Mouse (Mus musculus): ENCODE results near the gene Med24. TPM values are rescaled to one million over a fixed set of nuclear protein-coding genes. Genes with fewer than 3 reads are reported as not detected.

Med24 gene
- 10 to 100 TPM; 42.0 to 44.2 TPM for total RNA-seq (2021)
- long read RNA-seq, experiment 1, transcript Med24-201 (26 exons, 3,410 nt) = major isoform, 10 of 22 reads
- long read RNA-seq, experiment 1, partial matches to known transcripts = 6 of 22 reads
- long read RNA-seq, experiment 1, other reads (novel, unspliced or antisense) = 5 of 22 reads
- long read RNA-seq, experiment 2, partial matches to known transcripts = 5 of 10 reads
- long read RNA-seq, experiment 2, other reads (novel, unspliced or antisense) = 2 of 10 reads

DNA sequence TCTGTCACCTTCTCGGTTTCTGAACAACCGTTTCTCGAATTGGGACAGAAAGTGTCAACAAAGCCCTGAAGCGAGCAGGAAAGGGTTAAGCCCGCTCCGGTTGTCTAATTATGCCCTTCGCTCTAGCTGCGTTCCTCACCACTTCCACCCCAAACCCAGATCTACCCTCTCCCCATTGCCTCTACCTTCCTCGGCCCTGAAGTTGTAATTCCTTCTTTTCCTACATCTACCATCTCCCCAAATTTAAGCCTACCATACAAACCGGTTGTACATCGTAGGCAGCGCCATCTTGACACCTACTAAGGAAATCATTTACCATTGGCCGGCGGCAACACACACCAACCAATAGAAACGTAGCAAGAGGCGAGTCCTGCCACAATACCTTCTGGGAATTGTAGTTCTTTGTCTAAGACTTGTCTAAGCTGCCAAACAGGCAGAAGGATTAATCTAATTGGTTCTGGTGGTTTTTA is at the start of gene Med24:
Gene Med24 (minus strand): TSS at position 317 of the 470 bp plus-strand sequence.
- peak; percentile 93 to 95 for DNase-seq

- peak in 1 of 2 experiments; percentile 10 for DNase-seq
Measured at GRCm38 (mm10) chr11:98777888-98778287, 48.7 kb upstream of the Med24 start.

DNA sequence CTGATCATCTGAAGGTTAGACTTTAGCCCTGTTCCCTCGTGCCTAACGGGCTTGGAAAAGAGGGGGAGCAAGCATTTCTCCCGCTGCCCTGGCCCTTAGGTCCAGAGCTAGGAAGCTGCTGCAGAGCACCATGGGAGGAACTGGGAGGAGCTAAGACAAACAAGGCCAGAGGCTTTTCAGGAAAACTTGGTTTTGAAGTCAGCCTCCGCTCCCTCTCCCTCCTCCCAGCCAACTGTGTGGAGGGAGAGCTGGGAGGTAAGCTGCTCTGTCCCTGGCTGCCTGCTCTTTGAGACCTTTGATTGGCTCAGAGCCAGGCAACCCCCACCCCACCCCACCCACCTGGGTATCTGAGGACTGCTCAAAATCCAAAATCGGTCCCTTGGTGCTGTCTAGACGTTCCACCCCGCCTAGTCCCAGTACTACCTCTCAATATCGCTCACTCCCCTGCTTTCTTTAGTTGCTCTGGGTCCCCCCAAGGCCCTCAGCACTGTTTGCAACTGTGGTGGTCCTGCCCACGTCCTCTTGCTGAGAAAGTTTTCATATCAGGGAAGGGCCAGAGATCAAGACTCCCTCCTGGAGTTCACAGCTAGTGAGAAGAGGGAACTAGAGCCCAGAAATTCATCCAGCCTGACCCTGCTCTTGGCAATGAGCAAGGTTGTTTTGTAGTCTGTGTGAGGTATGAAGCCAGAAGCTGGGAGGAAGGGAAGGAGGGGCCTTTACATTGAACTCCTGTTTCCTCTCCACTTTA is 47.8 kb upstream of the Med24 start:
- peak; percentile 86 to 92 for DNase-seq

DNA sequence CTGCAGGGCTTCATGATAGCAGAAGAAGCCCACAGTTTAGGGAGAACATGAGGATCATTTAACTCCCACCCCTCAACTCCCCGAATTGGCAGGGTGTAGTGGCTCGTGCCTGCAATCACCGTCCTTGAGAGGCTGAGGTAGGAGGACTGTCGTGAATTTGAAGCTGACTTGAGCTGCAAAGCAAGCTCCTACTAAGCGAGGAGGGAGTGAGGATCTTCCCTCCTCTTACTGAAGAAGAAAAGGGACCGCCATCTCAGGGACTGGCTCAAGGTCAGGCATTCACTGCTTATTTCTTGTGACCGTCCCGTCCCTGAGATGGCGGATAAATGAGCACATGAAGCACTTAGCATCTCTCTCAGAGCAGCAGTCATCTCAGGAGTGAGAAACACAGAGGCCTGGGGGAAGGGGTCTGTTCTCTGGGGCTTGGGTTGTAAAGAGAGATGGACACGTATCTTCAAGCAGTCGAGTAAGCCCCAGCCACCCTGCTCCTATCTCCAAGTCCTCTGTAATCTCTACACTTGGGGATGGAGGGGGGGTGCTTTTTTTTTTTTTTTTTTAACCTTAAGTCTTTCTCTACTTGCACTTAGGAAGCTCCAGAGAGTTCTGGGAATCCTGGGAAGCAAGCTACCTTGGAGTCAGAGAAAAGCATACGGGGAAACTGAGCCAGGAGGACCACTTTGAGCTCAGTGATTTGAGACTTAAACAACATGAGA is 47.0 kb upstream of the Med24 start:
- no peak for DNase-seq

GRCm38 (mm10) chr11:98775348-98776051 is 46.3 kb upstream of the Med24 start:
- DNase-seq = peak; percentile 100

DNA sequence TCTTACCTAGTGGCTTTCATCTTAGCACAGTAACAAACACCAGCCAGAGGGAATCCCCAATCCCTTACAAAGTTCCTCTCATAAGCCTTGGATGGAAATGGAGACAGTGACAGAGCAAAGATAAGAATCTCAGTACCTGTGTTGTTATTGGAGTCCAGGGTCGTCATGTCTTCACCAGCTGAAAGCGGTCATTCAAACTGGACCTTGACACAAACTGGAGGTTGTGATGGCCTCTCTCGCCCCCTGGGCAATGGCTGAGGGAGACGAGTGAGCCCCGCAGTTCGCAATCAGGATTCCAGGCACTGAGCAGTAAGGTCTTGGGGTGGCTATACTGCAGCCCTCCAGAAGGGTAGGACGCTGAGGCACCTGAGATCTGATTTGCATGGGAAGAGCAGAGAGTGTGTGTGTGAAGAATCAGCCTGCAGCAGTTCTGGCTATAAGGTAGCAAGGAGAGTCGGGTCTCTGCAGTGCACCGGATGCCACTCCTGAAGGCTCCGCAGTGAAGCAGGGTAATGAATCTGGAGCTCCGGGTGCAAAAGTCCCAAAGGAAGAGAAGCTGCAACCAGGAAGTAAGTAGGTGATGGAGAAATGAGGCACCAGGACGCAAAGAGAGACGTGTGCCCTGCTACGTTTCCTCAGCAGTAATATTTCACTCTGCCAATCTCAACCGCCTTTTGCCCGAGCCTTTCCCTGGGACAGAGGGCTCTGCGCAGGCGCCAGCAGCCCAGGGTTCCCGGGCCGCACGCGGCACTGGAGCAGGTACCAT is 45.5 kb upstream of the Med24 start, which contains the start of gene Nr1d1:
Gene Nr1d1 (minus strand): TSS at position 752 of the 766 bp plus-strand sequence.
- DNase-seq = no peak

- DNase-seq = peak; percentile 100
Measured at GRCm38 (mm10) chr11:98773635-98774295, 44.5 kb upstream of the Med24 start.

- peak; percentile 86 to 92 for DNase-seq
Measured at GRCm38 (mm10) chr11:98772667-98773171, 43.5 kb upstream of the Med24 start.

DNA sequence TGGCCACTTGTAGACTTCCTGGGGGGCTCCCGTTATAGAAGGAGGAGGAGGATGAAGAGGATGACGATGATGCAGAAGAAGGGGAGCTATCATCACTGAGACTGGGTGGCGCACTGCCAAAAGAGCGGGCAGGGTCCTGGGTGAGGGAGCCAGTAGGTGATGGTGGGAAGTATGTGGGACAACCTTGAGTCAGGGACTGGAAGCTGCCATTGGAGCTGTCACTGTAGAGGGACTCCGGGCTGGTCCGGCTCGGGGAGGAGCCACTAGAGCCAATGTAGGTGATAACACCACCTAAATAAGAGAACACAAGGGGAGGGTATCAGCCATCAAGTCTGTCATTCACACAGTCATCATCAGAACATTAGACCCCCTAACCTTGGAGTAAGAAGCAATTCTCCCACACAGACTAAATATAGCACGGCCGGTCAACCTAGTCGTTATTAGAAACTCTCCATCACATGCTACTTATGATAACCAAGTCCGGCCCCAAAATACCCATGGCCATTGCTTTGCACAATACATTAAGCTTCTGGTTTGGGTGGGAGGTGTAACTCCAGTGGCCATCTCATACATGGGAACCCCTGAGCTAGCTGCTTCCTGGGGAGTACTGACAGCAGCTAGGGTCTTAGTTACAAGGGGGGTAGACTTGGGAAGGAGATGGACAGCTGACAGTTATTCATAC is 42.8 kb upstream of the Med24 start:
- DNase-seq = peak; percentile 45 to 74

DNA sequence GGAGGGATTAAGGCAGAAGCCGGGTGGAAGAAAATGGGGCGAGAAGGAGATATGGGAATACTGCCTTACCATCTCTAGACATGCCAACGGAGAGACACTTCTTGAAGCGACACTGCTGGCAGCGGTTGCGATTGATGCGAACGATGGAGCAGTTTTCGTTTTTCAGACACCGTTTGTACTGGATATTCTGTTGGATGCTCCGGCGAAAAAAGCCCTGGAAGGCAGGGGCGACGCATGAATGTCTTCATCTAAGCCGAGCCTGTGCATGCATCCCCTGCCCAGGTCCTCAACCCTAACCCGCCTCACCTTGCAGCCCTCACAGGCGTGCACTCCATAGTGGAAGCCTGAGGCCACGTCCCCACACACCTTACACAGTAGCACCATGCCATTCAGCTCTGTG is 41.9 kb upstream of the Med24 start:
- DNase-seq = peak in 1 of 2 experiments; percentile 57

DNA sequence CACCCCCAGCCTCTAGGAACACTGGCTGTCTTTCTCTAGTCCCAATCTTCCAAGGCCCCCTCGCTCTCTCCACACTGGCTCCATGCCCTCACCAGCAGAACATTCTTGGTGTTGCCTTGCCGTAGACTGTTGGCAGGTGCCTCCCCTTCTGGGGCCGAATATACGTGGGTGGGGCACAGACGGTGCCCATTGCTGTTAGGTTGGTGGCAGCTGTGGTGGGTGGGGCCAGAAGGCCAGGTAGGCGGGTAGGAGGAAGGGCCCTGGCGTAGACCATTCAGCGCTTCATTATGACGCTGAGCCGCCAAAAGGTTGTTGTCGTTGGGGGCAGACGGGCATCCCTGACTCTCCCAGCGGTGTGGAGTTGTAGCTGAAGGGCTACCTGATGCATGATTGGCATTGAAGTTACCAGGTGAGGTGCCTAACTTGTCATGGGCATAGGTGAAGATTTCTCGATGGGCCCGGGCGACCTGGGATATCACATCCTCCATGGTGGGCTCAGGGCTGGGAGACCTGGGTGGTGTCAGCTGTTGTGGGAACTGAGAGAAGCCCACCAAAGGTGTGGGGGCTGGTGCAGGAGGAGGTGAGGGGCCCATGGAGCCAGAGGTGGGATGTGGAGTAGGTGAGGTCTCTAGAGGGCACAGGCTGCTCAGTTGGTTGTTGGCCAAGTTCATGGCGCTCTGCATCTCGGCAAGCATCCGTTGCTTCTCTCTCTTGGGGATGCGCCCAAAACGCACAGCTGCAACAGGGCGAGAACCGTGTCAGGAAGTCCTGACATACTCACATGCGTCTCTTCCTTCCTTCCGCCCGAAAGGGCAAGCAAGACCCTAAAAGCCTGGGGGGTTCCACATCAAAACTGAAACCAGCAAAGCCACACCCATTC is 41.1 kb upstream of the Med24 start:
- DNase-seq = peak; percentile 57 to 59

DNA sequence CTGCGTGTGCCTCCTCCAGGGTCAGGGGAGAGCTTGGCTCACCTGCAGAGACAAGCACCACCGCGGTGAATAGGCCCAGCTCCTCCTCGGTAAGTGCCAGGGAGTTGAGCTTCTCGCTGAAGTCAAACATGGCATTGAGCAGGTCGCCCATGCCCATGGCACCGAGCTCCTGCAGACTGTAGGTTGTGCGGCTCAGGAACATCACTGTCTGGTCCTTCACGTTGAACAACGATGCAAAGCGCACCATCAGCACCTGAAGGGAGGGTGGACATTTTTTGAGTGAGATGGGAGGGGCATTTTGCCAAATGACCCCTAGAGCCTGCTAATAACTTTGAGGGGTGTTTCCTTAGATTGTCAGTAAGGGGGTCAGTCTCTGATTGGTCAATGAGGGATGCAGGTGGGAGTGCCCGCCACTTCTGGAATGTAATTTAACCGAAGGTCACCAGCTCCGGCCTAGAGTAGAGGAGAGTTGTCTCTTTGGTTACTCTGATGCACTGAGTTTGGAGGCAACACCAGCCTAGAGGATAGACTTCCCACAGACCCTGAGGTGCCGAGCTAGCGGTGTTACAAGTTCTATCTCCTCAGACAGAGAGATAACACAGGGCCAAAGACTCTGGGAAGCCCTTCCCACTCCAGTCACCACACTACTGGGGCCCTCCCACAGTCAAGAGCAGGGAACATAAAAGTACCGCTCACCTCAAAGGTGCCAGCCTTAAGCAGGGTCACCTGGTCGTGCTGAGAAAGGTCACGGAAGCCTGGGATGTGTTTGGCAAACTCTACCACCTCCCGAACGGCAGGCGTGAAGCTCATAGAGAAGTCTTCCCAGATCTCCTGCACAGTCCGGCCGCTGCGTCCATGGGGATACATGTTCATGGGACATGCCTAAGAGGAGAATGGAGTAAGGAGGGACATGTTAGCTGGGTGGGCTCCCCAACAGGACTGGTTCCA is 40.0 kb upstream of the Med24 start:
- DNase-seq = peak in 1 of 2 experiments; percentile 58

GRCm38 (mm10) chr11:98768127-98769006 is 39.1 kb upstream of the Med24 start:
- DNase-seq = peak; percentile 70 to 74

DNA sequence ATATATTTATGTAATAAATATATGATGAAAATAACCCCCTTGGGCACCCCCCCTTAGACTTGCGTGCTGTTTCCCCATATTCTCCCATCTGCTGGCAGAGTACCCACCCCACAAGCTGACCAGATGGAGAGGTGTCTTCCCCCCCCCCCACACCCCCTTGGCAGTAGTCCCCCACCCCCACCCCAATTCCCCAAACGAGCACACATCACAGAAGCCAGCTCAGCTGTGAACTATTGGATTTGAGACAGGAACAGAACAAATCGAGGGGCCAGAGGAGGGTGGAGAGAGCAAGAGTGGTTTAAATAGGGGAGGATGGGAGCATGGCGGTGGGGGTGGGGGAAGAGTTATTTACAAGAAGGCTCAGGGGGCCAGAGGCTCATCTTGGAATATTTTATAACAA is 38.5 kb upstream of the Med24 start:
- no peak for DNase-seq

GRCm38 (mm10) chr11:98767276-98767675 is 38.0 kb upstream of the Med24 start:
- DNase-seq = peak; percentile 62 to 70

GRCm38 (mm10) chr11:98766816-98767215 is 37.6 kb upstream of the Med24 start:
- DNase-seq = peak in 1 of 2 experiments; percentile 32

DNA sequence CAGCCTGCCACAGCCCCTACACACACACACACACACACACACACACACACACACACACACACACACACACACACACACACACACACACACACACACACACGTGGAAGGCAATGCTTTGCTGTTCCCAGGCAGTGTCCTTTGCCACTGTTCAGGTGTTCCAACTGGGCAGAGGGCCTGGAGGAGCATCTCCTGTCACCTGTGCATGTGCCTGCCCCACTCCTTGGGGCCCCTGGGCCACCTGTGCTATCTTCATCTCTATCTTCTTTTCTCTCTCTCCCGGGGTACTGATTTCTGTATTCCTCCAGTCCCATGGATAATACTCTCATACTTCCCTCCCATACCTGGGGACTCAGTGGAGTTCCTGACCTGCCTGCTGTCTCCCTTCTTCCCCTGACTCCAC is 37.1 kb upstream of the Med24 start:
- peak in 1 of 2 experiments; percentile 40 for DNase-seq
